Mouse (Mus musculus): ENCODE measurements around the gene Nrxn3. TPM values are rescaled to one million over a fixed set of nuclear protein-coding genes. Genes with fewer than 3 reads are reported as not detected.

The Nrxn3 gene
- polyA plus RNA-seq, 1 experiment: 0.47 TPM

DNA sequence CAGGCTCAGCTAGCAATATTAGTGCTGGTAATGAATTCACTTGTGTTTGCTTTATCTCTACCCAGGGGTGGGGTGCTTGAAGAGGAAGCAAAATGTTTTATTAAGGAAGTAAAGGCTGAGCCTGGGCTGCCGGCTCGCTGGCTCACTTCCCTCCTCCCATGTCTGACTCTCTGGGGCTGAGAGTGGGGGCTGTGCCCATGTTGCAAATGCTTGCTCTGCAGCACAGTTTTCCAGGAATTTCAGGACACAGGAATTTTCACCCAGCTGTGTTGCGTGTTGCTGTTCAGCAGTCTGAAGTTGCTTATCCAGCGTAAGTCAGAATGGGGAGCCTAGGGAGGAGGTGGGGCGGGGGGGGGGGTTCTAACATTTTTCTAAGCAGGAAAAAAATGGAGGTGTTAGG, 89.5 kb downstream of the Nrxn3 start:
- Histone ChIP-seq H3K27me3 (ENCODE audit: control insufficient read depth, insufficient read depth, low read length) (no peaks in the 10 kb centered on the region), H3K27ac (ENCODE audit: insufficient read depth, low read depth, low read length) (no peak overlapping the region), H3K36me3 (ENCODE audit: control insufficient read depth, insufficient read depth, low read length) (no peaks in the 10 kb centered on the region), H3K4me1 (ENCODE audit: control insufficient read depth, insufficient read depth, insufficient read length, low read length) (no peaks in the 10 kb centered on the region), H3K4me3 (ENCODE audit: low read depth, low read length) (no peak overlapping the region)
- WGBS: 47% methylated on average over 5 of the region's 5 CpGs
- TF ChIP-seq CTCF (IDR thresholded peaks at IDR 0.05; ENCODE audit: extremely low read depth, insufficient read length, insufficient replicate concordance, low read depth, low read length): no peak
- TF ChIP-seq POLR2A (IDR thresholded peaks at IDR 0.05; ENCODE audit: low read depth, low read length): no peak

DNA sequence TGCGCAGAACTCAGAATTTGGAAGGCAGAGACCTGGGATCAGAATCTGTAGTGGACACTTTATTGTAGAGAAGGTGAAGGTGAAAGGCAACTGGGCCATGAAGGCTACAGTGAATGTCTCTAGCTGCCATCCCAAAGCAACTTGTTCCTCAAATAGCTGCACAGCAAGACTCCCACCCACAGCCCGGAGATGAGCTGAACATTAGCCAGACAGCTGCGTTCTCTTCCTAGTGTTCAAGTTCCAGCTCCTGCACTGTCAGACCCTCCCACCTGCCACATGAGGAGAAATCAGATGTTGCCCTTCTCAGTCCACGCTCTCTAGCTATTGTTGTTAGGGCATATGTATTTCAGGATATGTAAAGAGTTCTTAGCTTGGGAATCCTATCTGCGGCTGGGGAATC, 94.2 kb downstream of the Nrxn3 start:
- WGBS: 83% methylated on average over 5 of the region's 5 CpGs
- Histone ChIP-seq H3K27me3 (ENCODE audit: control insufficient read depth, insufficient read depth, low read length) (no peaks in the 10 kb centered on the region), H3K27ac (ENCODE audit: insufficient read depth, low read depth, low read length) (no peak overlapping the region), H3K4me1 (ENCODE audit: control insufficient read depth, insufficient read depth, insufficient read length, low read length) (no peaks in the 10 kb centered on the region), H3K4me3 (ENCODE audit: low read depth, low read length) (no peak overlapping the region), H3K36me3 (ENCODE audit: control insufficient read depth, insufficient read depth, low read length) (no peaks in the 10 kb centered on the region)
- TF ChIP-seq CTCF (IDR thresholded peaks at IDR 0.05; ENCODE audit: extremely low read depth, insufficient read length, insufficient replicate concordance, low read depth, low read length) (no peak), POLR2A (IDR thresholded peaks at IDR 0.05; ENCODE audit: low read depth, low read length) (no peak)

DNA sequence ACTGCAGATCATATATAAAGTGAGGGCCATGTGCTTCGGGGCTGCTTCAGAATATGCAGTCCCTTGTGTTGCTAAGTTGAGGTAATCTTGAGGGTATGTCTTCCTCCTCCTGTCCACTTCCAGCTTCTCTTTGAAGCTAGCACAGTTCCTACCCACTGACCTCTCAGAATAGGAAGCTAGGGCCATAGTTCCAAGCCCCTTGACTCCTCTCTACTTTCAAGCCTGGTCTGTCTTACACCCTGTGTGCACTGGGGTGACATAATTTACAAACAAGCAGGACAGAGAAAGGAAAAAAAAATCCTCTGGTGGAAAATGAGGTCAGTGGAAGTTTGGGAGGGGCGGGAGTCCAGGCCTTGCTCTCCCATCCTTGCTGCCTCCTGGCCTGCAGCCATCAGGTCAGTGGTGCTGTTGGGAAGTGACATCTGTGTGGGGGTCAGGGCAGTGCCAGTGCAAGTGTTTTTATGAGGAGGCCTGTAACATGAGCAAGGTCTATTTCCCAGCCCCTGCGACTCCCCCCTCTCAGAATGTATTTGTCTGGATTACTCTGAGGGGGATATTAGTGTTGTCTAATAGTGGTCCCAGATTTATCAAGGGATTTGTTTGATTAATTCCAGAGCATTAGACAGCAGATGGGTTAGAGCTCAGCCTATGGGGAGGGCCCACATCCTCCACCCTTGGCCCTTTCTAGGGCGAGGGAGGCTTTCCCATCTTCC, 96.1 kb downstream of the Nrxn3 start:
- no peaks in the 10 kb centered on the region for H3K27me3 ChIP-seq (ENCODE audit: control insufficient read depth, insufficient read depth, low read length)
- no peak overlapping the region for H3K27ac ChIP-seq (ENCODE audit: insufficient read depth, low read depth, low read length)
- H3K4me3 ChIP-seq (ENCODE audit: low read depth, low read length): no peak overlapping the region
- H3K36me3 ChIP-seq (ENCODE audit: control insufficient read depth, insufficient read depth, low read length): no peaks in the 10 kb centered on the region
- no peak for TF ChIP-seq CTCF (IDR thresholded peaks at IDR 0.05; ENCODE audit: extremely low read depth, insufficient read length, insufficient replicate concordance, low read depth, low read length)
- no peak for TF ChIP-seq POLR2A (IDR thresholded peaks at IDR 0.05; ENCODE audit: low read depth, low read length)
- WGBS: 72% methylated on average over 4 of the region's 4 CpGs
- H3K4me1 ChIP-seq (ENCODE audit: control insufficient read depth, insufficient read depth, insufficient read length, low read length): no peaks in the 10 kb centered on the region

DNA sequence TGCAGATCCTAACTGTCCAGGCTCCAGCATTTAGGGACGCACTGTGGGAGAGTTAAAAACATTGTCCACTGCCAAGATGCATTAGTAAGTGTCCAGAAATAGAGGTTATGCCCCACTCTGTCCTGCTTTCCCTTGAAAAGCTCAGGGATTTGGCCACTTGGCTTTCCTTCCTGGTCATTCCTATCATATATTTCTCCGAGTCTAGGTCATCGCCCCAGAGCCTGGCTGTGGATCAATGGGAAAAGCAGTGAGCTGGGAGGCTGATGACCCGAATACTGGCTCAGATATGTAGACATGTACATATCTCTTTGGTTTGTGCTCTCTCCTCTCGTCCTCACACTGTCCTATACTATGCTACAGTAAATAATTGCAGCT, 96.6 kb downstream of the Nrxn3 start:
- no peak overlapping the region for H3K27ac ChIP-seq (ENCODE audit: insufficient read depth, low read depth, low read length)
- WGBS: 58% methylated on average over 5 of the region's 5 CpGs
- no peaks in the 10 kb centered on the region for H3K4me1 ChIP-seq (ENCODE audit: control insufficient read depth, insufficient read depth, insufficient read length, low read length)
- no peak for TF ChIP-seq CTCF (IDR thresholded peaks at IDR 0.05; ENCODE audit: extremely low read depth, insufficient read length, insufficient replicate concordance, low read depth, low read length)
- no peak for TF ChIP-seq POLR2A (IDR thresholded peaks at IDR 0.05; ENCODE audit: low read depth, low read length)
- no peak overlapping the region for H3K4me3 ChIP-seq (ENCODE audit: low read depth, low read length)
- H3K27me3 ChIP-seq (ENCODE audit: control insufficient read depth, insufficient read depth, low read length): no peaks in the 10 kb centered on the region
- H3K36me3 ChIP-seq (ENCODE audit: control insufficient read depth, insufficient read depth, low read length): no peaks in the 10 kb centered on the region

DNA sequence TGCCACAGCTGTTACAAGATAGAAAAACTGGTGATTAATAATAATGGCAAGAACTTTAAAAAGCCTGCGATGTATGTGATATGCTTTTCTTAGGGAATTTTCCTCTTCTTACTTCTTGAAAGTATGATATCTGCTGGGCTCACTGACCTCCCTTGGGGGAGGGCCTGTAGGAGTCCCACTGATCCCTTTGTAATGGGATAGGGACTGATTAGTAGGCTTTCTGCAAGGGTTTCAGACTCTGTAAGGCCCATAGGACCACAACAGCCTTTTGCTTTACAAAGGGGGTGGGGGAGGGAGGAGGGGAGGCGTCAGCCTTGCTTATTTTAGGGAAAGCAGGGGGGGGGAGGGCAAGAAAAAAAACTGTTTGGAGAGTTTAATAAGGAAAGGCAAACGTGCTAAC, 97.5 kb downstream of the Nrxn3 start:
- Histone ChIP-seq H3K4me3 (ENCODE audit: low read depth, low read length) (no peak overlapping the region), H3K27ac (ENCODE audit: insufficient read depth, low read depth, low read length) (no peak overlapping the region), H3K36me3 (ENCODE audit: control insufficient read depth, insufficient read depth, low read length) (no peaks in the 10 kb centered on the region), H3K4me1 (ENCODE audit: control insufficient read depth, insufficient read depth, insufficient read length, low read length) (no peaks in the 10 kb centered on the region), H3K27me3 (ENCODE audit: control insufficient read depth, insufficient read depth, low read length) (no peaks in the 10 kb centered on the region)
- WGBS: 35% methylated on average over 3 of the region's 3 CpGs
- TF ChIP-seq POLR2A (IDR thresholded peaks at IDR 0.05; ENCODE audit: low read depth, low read length) (no peak), CTCF (IDR thresholded peaks at IDR 0.05; ENCODE audit: extremely low read depth, insufficient read length, insufficient replicate concordance, low read depth, low read length) (no peak)

DNA sequence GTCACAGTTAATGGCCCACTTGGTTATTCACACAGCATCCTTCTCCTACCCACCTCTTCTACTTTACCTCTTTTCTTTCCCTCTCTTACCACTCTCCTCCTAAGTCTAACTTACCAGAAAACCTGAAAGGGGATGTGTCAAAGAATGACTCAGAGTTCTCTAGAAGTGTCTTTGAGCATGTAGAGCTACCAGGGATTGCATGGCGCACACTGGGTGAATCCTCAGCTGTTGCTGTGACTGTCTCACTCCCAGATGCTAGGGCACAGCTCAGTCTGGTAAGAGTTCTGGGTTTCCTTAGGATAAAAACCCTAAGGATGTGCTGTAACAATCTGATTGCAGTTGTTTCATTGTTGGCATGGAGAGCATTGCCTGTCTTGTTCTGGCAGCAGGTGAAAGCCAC, 108.2 kb downstream of the Nrxn3 start:
- Histone ChIP-seq H3K36me3 (ENCODE audit: control insufficient read depth, insufficient read depth, low read length) (no peaks in the 10 kb centered on the region), H3K4me3 (ENCODE audit: low read depth, low read length) (no peak overlapping the region), H3K4me1 (ENCODE audit: control insufficient read depth, insufficient read depth, insufficient read length, low read length) (no peaks in the 10 kb centered on the region), H3K27me3 (ENCODE audit: control insufficient read depth, insufficient read depth, low read length) (no peaks in the 10 kb centered on the region), H3K27ac (ENCODE audit: insufficient read depth, low read depth, low read length) (no peak overlapping the region)
- TF ChIP-seq CTCF (IDR thresholded peaks at IDR 0.05; ENCODE audit: extremely low read depth, insufficient read length, insufficient replicate concordance, low read depth, low read length): no peak
- no peak for TF ChIP-seq POLR2A (IDR thresholded peaks at IDR 0.05; ENCODE audit: low read depth, low read length)
- WGBS: 84% methylated on average over 1 of the region's 1 CpGs

DNA sequence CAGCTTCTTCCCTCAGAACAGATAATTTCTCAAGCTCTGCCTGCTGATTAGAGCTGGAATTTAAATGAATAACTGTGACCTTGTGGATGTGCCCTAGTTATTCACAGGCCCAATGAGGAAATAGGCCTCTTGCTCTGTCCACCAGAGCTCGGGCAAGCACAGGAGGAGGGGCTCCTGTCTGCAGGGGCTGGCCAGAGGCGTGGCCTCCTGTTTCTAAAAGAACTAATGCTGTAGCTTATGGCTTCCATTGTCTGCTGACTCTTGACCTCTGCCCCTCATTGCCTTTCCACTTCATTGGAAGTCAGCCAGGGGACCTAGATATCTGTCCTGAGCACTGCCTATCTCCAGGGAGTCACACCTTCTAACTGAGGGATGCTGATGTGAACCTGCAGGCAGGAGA, 113.1 kb downstream of the Nrxn3 start:
- Histone ChIP-seq H3K27me3 (ENCODE audit: control insufficient read depth, insufficient read depth, low read length) (no peaks in the 10 kb centered on the region), H3K36me3 (ENCODE audit: control insufficient read depth, insufficient read depth, low read length) (no peaks in the 10 kb centered on the region), H3K27ac (ENCODE audit: insufficient read depth, low read depth, low read length) (no peak overlapping the region), H3K4me3 (ENCODE audit: low read depth, low read length) (no peak overlapping the region), H3K4me1 (ENCODE audit: control insufficient read depth, insufficient read depth, insufficient read length, low read length) (no peaks in the 10 kb centered on the region)
- TF ChIP-seq POLR2A (IDR thresholded peaks at IDR 0.05; ENCODE audit: low read depth, low read length): no peak
- no peak for TF ChIP-seq CTCF (IDR thresholded peaks at IDR 0.05; ENCODE audit: extremely low read depth, insufficient read length, insufficient replicate concordance, low read depth, low read length)
- WGBS: 26% methylated on average over 2 of the region's 2 CpGs
